Mouse (Mus musculus): ENCODE results near the gene Gm14147.
"Not testable (repeated sequence)": the region's sequence is repeated elsewhere in the genome, so short reads cannot be mapped to it uniquely, and the experiment has no call there.

The Gm14147 gene

GRCm38 (mm10) chr2:151097945-151098344 is at the start of gene Gm14147:
Gene Gm14147, plus strand, starts transcription at chr2:151098245.
- not testable (repeated sequence) for DNase-seq (ENCODE audit: low read depth in 2 of 2, low spot score in 2 of 2)

- no peak for DNase-seq (ENCODE audit: low read depth in 2 of 2, low spot score in 2 of 2)
Observed at GRCm38 (mm10) chr2:151056637-151057036, 41.4 kb upstream of the Gm14147 start.

- DNase-seq (ENCODE audit: low read depth in 2 of 2, low spot score in 2 of 2): not testable (repeated sequence)
Observed at GRCm38 (mm10) chr2:151092250-151092649, 5.8 kb upstream of the Gm14147 start, which contains the start of gene Gm14151. Gene Gm14151, minus strand, starts transcription at chr2:151092350.

Data from CD8-positive naive resting alpha-beta T cell, adult 2 months (primary cell).